Mouse (Mus musculus): ENCODE results near the gene Pex5l.

The Pex5l gene

GRCm38 (mm10) chr3:33142901-33143461, at the start of gene Pex5l:
Pex5l (minus strand) TSS chr3:33143247.
- no peak for DNase-seq (ENCODE audit: extremely low read depth, low read depth, low spot score)

DNA sequence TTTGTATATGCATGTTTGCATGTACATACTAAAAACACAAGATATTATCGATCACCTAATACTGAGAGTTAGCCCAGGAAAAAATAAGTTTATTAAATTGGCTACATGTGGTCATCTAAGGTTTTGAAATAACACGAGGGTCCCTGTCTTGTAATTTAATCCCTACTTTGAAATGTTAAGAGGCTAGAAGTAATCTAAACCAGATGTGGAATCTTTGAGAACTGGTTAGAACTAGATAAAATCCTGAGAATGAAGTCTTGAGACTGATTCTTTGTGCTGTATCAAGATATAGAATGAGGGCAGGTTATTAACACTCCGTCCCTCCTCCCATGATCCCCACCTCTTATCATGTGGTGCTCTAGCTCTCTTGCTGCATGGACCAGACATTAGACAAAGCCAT, 22.1 kb upstream of the Pex5l start:
- DNase-seq (ENCODE audit: extremely low read depth, low read depth, low spot score) = no peak

DNA sequence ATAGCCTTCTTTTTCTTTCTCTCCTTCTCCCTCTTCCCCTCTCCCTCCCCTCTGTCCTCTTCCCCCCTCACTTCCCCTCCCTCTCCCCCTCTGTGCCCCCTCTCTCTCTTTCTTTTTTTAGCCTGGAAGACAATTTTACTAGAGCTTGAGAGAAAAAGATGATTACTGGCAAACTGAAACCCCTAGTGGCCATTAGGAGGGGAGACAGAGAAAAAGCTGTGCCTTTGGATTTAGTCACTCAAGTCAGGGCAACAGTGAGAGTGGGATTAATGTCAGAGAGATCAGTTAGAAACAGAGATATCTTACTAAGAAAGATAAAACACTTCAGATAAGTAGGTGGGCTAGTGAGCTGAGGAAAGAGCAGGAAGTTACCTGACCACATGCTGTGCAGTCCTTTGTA, 20.8 kb upstream of the Pex5l start:
- no peak for DNase-seq (ENCODE audit: extremely low read depth, low read depth, low spot score)

GRCm38 (mm10) chr3:33143592-33143991, 545 bp upstream of the Pex5l start:
- no peak for DNase-seq (ENCODE audit: extremely low read depth, low read depth, low spot score)

GRCm38 (mm10) chr3:33142398-33142797, 649 bp downstream of the Pex5l start:
- DNase-seq (ENCODE audit: extremely low read depth, low read depth, low spot score) = no peak

GRCm38 (mm10) chr3:33129944-33130343, 13.1 kb downstream of the Pex5l start:
- no peak for DNase-seq (ENCODE audit: extremely low read depth, low read depth, low spot score)

GRCm38 (mm10) chr3:33124796-33125195, 18.3 kb downstream of the Pex5l start:
- DNase-seq (ENCODE audit: extremely low read depth, low read depth, low spot score) = no peak

DNA sequence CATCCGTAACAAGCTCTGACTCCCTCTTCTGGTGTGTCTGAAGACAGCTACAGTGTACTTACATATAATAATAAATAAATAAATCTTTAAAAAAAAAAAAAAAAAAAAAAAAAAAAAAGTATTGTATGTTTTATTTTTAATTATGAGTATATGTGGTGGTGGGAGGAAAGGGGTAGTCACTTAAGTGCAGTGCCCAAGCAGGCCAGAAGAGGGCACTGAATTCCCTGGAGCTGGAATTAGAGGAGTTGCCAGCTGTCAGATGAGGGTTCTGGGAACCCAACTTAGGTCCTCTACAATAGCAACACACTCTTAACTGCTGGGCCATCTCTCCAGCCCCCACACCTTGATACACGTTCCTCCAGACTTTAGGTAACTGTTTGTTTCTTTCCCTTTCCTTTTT, 37.3 kb downstream of the Pex5l start:
- no peak for DNase-seq (ENCODE audit: extremely low read depth, low read depth, low spot score)

GRCm38 (mm10) chr3:33103501-33103900, 39.5 kb downstream of the Pex5l start:
- DNase-seq (ENCODE audit: extremely low read depth, low read depth, low spot score) = no peak

DNA sequence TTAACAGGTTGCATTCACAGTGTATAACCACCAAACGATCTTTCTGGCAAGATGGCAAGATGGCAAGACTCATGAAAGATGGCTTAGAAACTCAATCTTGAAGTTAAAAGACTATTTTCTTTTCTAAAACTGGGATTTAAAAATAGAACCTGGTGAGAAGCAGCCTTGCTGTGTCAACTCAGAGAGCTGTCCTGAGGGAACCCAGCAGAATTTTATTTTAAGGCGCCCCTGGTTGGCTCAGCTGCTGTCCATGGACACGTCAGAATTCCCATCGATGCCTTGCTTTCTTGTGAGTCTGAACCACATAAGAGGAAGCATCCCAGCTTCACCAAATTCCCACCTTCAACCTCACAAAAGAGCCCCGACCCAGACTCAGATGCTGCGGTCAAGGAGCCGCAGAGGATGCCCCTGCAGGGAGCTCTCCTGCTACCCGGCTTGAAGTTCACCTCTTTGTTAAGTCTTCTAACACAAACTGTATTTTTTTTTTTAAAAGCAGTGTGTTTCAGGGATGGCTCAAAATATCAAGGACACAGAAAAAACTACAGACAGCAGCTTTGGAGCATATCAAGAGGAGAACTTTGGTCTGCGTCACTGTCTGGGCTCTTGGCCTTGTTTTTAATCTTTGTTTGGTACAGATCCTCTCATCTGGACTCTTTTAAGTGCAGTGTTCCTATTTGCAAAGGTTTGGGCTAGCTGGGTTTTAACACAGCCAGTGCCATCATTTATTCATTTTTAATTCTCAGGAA, 44.3 kb downstream of the Pex5l start:
- DNase-seq (ENCODE audit: extremely low read depth, low read depth, low spot score) = no peak

GRCm38 (mm10) chr3:33093646-33094045, 49.4 kb downstream of the Pex5l start:
- no peak for DNase-seq (ENCODE audit: extremely low read depth, low read depth, low spot score)

- no peak for DNase-seq (ENCODE audit: extremely low read depth, low read depth, low spot score)
Observed at GRCm38 (mm10) chr3:33090001-33090400, 53.0 kb downstream of the Pex5l start.

DNA sequence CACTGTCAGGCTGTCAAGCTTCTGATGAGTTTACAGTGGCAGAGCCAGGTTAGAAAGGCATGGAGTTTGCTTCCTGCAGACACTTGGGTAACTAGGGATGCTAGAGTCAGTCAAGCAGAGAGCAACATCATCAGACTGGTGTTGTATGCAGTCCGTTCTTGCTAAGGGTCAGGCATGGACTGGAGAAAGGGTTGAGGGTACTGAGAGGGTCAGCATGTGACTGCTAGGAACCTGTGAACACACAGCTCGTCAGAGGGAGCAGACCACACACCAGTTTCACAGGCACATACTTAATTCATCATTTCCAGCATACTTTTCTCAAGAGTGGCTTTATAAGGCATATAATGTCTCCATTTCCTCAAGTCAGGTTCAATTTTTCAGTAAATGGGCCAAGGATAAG, 53.6 kb downstream of the Pex5l start:
- no peak for DNase-seq (ENCODE audit: extremely low read depth, low read depth, low spot score)

- no peak for DNase-seq (ENCODE audit: extremely low read depth, low read depth, low spot score)
Observed at GRCm38 (mm10) chr3:33088276-33088675, 54.8 kb downstream of the Pex5l start.

- DNase-seq (ENCODE audit: extremely low read depth, low read depth, low spot score) = no peak
Observed at GRCm38 (mm10) chr3:33082806-33083338, 60.2 kb downstream of the Pex5l start.

DNA sequence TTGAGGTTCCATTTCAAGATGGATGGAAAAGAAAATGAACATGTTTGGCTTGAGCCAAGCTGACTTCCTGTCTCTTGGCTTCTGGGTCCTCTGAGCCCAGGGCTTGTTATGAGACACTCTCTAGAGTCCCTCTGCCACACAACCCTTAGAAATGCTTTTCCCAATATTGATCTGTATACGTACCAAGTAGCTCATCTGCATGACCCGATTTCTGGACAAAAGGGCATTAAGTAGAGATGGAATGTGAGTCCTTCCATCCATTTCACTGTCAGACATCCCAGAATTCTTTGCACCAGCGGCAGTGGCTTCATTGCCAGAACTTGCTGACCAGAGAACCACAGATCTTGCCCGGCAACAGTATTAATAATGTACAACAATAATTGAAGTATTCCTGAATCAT, 61.3 kb downstream of the Pex5l start:
- no peak for DNase-seq (ENCODE audit: extremely low read depth, low read depth, low spot score)

- DNase-seq (ENCODE audit: extremely low read depth, low read depth, low spot score) = no peak
Observed at GRCm38 (mm10) chr3:33079658-33080057, 63.4 kb downstream of the Pex5l start.

DNA sequence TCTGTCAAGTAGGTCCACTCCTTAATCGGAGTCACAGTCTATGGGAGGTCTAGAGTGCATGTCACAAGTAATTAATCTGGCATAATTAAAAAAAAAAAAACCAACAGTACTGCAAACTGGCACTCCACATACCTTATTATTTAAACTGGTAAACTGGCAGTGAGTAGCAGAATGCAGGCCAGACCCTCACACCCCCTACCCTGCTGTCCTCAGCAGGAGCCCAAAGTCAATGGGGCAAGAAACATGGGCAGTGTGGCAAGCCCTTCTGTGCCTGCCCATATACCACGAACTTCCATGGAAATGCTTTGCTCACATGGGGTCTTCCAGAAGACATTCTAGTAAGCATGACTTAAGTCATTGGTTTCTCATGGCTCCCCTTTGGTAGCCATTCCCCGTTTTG, 63.9 kb downstream of the Pex5l start:
- no peak for DNase-seq (ENCODE audit: extremely low read depth, low read depth, low spot score)

- DNase-seq (ENCODE audit: extremely low read depth, low read depth, low spot score) = no peak
Observed at GRCm38 (mm10) chr3:33075696-33076095, 67.4 kb downstream of the Pex5l start.

DNA sequence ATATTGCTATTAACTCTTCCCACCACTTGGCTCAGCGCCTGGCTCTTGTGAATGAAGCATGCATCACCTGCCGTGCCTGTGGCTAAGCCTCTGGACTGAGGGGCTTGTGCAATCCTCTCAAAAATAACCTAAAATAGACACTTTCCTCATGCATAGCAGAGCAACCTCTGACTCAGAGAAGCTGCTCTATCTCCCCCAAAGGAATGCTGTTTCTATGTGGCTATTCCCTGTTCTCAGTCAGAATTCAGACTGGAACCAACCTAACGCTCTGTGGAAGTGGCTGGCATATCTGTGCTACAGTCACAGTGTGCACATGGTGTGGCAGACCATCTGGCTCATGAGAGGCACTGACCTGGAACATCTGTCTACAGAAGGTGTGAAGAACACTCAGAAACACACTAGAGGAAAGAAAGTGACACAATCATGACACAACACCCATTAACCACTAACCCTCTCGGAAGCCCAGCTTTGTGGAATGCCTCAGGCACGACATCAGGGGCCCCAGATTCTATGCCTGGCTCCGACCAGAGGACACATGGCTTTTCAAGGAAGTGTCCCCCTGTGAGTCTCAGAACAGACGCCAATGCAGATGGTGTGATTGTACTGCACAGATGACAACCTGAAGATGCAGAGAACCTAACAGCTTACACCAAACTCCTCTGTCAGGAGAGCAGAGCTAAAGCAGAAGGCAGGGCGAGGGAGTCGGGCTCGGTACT, 68.6 kb downstream of the Pex5l start:
- DNase-seq (ENCODE audit: extremely low read depth, low read depth, low spot score) = no peak

DNA sequence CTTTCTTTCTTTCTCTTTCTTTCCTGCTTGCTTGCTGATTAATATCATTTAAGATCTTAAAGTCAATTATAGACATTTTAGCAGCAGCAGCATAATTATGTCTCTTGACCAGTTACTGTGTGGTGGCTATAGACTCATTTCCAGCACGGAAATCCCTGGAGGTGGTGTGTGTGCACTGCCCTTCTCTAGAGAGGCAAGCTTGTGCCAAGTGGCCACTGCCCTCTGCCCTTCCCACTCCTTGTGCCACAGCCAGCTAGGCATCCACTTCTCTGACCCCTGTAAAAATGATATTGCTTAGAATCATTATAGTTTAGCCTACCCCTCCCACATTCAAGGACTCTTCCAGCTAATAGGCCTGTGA, 69.2 kb downstream of the Pex5l start:
- DNase-seq (ENCODE audit: extremely low read depth, low read depth, low spot score) = no peak

- DNase-seq (ENCODE audit: extremely low read depth, low read depth, low spot score) = no peak
Observed at GRCm38 (mm10) chr3:33070771-33071170, 72.3 kb downstream of the Pex5l start.
